Mouse (Mus musculus): ENCODE measurements around the gene Sumf1.
A peak's percentile ranks its signal among the peaks of the same experiment; 100 is the strongest.

Sumf1 gene

DNA sequence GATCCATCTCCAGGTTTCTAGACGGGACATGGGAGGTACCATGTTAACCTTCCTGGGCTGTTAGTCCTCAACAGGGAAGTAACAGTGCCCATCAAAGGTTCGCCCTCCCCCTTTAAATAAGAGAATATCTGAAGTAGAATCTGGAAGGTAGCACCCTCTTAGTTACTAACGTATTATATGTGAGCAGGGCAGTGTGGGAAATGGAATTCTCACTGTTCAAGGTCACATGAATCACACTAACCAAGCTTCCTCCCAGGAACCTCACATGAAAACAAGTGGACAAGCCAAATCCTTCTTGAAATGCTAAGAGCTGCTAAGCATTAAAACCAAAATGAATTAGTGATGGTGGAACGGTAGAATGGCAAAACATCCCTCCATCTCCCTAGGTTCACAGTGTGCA lies 38.7 kb downstream of the Sumf1 start:
- ATAC-seq (ENCODE audit: low TSS enrichment): no peak

DNA sequence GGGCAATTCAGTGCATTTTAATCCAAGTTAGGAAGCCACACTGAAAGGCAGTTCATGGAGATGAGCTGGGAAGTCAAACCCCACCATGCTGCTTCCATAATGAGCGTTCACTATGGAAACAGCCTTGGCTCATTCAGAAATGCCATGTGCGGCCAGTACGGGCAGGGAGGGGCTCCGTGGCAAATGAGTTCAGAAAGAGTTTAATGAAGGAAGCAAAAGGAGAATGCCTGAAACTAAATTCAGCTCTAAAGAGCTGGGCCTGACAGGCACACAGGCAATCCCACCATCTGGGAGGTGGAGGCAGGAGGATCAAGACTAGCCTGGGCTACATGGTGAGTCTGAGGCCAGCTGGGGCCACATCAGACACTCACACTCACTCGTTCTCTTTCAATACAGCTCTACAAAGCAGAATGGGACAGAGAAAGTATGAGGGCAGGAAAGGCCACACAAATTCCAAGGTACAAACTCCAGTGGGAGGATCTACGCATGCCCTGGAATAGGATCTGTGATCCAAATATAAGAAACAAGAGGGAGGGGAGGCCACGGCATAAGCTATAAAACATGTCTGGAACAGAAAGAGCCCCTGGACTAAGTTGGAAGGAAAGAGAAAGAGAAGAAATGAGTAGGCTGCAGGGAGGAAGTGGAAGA lies 39.3 kb downstream of the Sumf1 start:
- ATAC-seq (ENCODE audit: low TSS enrichment): peak; percentile 18; the same call in 1 of the 2 replicates

DNA sequence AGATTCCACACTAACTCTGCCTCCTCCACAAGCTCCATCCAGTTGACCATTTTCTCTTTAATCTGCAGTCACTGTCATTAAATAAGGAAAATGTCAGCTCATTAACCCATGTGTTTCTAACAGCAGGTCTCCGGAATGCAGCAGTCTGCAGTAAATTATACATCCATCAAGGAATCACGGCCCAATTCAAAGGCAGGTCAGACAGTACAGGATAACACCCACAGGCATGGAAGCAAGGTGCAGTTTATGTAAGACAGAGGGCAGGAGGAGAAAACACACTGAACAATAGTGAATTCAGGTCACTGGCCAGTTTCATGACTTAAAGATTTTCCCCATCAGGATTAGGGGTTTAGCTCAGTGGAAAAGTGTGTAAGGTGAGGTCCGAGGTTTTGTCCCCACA lies 40.1 kb downstream of the Sumf1 start:
- ATAC-seq (ENCODE audit: low TSS enrichment): no peak

DNA sequence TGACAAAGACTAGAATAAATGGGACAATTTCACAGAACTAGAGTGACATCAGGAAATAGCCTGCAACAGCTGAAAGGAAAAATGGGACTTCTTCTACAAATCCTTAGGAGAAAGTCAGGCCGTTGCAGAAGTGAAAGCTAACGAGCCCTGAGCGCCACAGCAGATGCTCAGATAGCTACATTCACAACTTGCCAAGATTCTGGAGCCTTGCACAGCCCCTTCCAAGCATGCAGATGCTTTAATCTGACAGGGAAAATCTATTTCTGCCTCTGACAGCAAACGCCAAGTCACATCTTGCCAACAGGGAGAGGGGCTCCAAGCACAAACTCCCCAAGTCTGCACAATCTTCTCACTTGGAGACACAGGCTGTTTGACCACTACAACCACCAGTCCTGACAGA lies 42.6 kb downstream of the Sumf1 start:
- ATAC-seq (ENCODE audit: low TSS enrichment): peak; percentile 90

DNA sequence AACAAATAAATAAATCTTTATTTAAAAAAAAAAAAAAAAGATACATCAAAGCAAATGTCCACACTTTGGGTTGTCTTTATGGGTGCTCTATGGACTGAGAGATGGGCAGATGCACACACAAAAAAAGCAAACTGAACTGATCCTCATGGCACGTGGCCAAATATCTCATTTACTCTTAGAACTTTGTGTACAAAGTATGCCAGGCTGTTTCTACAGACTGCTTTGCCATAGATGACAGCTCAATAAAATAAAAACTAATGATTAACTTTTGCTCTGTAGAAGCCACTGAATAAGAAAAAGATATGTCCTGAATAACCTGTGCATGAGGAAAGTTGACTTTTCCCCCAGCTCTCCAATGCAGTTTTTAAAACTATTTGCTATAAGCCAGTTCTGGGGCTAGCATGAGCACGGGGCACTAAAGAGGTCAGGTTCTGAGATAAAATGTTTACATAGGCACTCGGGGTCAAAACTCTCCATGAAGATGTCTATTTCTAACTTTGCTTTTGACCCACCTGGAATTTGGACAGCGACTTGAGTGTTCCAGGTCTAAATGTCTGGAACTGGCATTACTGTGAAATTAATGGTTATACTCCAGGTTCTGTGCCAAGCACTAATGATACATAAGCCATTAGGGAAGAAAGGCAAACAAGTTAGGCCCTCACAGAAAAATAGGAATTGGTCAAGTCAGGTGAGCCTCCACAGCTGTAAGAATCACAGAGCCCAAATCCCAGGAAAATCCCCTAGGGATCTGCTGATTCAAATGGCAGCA lies 44.5 kb downstream of the Sumf1 start:
- ATAC-seq (ENCODE audit: low TSS enrichment): no peak

DNA sequence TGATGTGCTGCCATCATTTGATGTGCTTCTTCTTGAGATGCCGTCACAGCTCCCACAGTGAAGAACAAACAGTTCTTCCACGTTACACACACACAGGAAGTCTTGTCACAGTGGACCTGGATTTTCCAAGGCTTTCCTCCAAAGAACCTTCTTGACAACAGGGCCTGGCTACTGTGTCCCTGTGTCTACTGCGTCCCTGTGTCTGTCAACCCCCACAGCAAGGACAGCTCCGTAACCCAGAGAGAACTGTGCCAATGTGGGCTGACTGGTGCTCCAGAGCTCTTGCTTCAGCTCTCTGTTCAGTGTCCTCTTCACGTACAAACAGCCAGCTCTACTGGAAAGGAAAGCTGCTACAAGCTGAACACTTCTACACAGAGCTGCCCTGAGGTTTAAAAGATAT lies 48.4 kb downstream of the Sumf1 start:
- ATAC-seq (ENCODE audit: low TSS enrichment): peak; percentile 28; the same call in 1 of the 2 replicates

DNA sequence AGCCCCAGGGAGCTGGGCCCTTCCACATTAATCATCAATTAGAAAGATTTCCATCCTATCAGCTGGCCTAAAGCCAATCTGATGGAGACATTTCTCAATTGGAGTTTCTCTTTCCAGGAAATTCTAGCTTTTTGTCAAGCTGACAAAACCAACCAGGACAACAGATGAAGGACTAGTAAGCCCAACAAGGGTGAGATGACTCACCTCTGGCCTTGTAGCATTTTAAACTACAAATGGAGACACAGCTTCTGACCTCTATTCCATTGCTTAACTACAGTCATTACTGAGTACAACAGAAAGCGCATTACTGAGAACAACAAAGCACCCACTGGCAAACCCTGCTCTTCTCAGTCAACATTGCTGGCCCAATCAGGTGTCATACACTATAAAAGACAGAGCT lies 49.1 kb downstream of the Sumf1 start:
- no peak for ATAC-seq (ENCODE audit: low TSS enrichment)

DNA sequence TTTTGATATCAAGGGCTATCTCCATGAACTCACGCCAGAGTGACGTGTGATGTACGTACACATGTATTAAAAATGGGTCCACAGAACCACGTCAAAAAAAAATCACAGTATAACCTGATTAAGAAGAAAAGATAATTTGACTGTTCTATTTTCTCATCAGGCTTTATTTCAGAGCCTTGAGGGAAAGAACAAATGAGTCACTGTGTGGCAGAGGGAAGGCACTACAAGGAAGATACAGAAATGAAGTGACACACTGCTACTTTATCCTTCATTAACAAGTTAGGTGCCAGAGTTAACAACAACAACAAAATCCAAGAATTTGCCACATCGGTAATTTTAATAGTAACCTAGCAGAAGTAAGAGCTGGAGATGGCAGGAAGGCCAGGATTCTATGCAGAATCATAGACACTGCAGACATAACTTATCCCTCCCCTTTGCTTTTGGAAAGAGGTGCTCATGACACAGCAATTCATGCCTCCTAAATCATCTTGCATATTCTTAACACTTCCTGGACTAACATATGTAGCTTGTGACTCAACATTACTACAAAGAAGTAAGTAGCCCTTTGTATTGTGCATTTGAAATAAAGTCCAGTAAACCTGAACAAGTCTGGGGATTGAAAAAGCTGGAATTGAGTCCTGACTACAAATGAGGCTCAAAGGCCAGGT lies 53.0 kb downstream of the Sumf1 start:
- ATAC-seq (ENCODE audit: low TSS enrichment): peak; percentile 75

DNA sequence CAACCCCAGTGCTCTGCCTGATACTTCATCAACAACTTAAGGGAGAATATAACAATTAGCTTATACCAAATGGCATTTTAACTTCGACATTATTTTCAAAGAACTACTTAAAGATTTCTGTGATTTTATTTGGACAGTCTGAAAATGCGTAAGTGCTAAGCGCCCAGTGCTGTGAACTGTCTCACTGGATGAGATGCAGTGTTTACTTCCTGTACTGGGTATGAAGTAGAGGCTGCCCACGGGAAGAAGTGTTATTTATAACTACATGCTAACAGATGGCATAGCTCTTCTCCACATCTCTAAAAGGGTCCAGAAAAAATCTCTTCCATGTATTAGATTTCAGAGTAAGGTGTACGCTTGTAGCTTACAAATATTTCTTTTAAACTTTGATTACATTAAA lies 54.7 kb downstream of the Sumf1 start:
- peak; percentile 88 for ATAC-seq (ENCODE audit: low TSS enrichment)

DNA sequence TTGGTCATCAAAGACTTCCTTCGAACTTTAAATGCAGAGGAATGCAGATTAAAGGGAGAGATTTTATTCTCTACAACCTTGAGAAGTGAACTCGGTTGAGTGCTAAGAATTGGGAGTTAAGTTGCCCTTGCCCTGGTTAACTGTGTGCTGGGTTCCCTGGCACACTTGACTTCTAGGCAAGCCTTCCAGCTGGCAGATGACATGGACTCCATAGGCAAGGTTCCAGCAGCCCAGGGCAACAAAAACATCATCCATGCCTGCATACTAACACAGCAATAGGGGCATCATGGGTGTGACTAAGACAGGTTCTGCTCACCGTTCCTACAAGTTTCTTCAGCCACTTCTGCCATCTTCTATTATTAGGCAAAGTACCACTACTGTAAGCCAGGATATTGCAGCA lies 58.8 kb downstream of the Sumf1 start:
- ATAC-seq (ENCODE audit: low TSS enrichment): no peak

DNA sequence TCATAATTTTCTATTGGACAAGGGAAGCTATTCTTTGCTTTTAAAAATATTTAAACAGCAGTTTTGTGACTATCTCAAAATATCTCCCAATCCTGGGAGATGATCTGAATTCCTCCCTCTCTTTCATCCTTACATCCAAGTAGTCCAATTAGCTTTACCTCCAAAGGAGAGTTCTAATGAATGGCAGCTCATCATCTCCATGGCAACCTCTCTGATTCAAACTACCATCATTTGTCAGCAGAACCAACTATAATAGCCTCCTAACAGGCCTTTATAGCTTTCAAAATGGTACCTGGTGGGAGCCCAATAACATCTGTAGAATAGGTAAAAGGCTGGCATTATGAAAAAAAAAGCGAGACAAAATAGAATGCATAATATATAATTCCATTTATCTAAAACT lies 59.9 kb downstream of the Sumf1 start:
- ATAC-seq (ENCODE audit: low TSS enrichment): no peak

DNA sequence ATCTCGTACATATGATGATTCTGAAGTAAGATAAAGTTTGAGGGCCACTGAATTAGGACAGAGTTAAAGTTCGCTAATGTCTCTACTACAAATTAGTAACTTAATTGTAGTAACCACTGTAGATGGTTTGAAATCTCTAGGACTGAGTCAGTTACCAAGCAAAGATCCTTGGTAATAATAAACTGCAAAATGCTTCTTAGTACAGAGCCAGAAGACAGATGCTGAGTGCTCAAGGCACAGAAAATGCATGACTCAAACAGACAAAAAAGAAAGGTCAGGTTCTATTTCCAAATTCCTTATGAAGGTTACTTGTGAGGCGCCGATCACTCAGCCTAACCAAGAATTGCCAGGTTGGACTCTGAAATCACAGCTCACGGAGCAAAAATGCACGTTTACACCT lies 67.5 kb downstream of the Sumf1 start:
- peak; percentile 27; the same call in 1 of the 2 replicates for ATAC-seq (ENCODE audit: low TSS enrichment)

DNA sequence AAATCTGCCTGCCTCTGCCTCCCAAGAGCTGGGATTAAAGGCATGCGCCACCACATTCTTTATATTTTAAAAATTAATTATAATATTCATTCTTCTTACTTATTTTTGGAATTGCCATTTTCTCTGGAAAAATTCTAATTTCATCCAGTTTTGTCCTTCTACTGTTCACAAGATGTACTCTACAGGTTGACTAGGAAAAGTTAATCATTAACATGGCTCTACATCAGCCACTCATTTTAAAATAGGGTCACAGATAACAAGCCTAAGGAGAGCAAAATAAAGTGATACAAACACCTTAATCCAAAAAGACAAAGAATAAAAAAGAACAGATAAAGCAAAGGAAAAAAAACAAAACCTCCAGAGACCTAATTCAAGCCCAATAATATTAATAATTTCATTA lies 70.4 kb downstream of the Sumf1 start:
- no peak for ATAC-seq (ENCODE audit: low TSS enrichment)

DNA sequence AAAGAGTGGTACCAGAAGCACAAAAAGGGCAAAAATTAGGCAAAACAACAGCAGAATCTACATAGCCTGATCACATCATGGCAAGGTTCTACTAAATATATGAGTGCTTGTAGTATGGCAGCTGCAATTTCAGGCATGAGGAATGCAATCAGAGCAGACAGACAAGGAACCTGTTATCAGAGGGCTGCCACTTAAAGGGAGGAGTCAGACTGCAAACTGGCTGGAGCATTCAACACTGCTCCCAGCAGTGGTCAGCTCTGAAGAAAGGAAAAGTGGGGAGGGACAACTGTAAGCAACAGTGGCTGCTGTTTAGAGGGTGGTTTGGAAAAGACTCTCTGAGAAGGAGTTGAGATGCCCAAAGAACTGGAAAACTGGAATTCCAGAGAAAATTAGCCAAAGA lies 73.7 kb downstream of the Sumf1 start:
- no peak for ATAC-seq (ENCODE audit: low TSS enrichment)

DNA sequence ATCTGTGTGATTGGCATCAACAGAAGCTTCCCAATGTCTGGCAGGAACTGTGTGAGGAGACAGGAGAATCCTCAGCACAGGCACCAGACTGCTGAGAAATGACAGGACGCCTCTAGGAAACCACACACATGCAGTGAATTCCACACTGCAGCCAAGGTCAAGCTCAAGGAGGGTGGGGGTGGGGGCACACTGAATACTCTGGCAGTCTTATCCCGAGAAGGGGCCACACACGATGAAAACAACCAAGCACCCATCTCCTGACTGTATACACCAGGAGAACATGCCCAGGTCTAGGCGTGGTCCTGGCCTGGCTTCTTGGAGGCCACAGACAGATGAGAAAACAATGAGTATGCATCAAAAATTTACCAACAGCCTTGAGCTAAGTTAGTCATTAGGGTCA lies 75.0 kb downstream of the Sumf1 start:
- peak; percentile 41; the same call in 1 of the 2 replicates for ATAC-seq (ENCODE audit: low TSS enrichment)

DNA sequence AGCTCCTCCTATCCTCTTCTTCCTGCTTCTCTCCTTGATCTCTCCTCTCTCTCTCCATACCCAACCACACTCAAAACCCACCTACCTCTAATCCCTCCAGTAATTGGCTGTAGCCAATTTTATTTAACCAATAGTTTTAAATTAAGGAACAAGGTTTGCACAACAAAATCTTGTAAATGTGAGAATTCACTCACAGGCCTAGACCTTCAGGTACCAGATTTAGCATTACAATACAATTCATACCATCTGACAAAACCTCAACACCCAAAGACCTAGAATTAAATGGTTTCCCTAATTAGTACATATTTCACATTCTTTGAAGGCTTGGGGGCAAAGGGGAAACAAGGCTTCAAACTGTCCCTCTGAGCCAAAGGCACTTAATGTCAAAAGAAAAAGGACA lies 78.0 kb downstream of the Sumf1 start:
- ATAC-seq (ENCODE audit: low TSS enrichment): no peak

DNA sequence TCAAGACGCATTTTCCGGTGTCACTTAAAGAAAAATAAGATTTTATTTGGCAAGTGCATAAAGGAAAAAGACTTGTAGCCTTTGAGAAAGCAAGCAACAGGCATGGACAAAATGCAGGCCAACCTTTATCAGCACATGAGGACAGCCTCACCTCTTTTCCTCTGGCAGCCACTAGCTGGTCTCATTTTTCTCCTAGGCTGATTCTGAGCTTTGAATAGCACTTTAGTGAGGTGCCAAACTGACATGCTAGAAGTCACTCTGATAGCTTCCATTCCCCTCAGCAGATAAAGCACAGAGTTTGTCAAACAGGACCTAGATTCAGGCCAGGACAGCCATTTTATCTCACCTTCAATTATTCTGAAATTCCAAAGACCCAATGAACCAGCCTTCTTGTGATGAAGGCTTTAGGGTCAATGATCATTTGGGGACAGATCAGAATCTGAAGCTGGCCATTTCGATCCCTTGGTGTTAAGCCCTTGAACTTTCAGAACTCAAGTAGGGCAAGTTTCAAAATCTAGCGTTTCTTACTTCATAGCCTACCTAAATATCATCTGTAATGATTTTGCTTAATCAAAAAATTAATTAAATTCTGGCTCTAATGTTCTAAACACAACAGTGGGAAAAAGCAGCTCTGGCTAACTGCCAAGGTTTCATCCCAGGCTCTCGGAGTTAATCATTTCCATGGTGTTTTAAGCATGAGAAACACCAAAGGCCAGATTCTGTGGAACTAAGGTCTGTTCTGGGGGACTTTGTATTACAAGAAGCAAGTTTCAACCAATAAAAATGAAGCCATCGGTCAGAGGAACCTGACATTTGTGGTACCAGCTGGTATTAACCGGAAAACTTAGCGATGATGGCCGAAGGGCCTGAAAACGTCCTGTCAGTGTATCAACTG lies 83.2 kb downstream of the Sumf1 start:
- no peak for ATAC-seq (ENCODE audit: low TSS enrichment)

DNA sequence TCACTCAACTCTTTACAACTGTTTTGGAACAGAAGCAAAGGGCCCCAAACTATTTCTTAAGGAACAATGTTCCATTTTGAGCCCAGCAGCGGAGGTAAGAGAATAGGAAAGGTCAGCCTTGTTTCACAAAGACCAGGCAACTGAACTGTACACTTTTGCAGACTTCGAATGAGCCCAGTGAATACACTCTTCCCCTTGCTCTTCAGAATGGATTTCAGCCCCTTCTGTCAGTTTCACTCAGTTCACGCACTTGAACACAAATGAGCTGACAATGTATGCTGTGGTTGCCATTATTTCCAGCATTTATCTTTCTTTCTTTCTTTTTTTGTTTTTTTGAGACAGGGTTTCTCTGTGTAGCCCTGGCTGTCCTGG lies 86.5 kb downstream of the Sumf1 start:
- peak; percentile 23; the same call in 1 of the 2 replicates for ATAC-seq (ENCODE audit: low TSS enrichment)

DNA sequence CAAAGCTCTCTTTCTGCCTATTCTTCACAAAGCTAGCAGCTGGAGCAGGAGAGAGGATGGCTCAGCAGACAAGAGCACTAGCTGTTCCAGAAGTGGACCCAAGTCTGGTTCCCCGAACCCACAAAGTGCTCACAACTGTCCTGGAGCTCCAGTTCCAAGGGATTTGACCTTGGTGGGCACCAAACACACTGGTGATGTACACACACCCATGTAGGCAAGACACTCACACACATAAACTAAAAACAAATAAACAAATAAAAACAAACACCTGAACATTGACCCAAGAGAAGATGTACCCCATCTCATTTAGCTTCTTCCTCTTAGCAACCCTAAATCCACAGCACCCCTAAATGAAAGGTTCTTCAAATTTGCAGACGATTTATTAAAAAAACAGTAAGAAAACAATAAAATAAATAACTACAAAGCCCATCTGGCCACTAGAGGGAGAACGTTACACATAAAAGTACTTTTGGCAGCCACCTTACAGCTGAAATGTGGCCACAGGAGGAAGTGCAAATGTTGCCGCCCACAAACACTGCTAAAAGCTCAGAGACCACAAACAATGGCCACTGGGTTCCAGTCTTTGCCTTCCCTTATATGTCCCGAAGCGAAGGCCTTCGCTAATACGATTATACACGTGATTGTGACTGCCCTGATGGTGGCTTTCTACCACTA lies 87.1 kb downstream of the Sumf1 start:
- peak; percentile 82 for ATAC-seq (ENCODE audit: low TSS enrichment)

DNA sequence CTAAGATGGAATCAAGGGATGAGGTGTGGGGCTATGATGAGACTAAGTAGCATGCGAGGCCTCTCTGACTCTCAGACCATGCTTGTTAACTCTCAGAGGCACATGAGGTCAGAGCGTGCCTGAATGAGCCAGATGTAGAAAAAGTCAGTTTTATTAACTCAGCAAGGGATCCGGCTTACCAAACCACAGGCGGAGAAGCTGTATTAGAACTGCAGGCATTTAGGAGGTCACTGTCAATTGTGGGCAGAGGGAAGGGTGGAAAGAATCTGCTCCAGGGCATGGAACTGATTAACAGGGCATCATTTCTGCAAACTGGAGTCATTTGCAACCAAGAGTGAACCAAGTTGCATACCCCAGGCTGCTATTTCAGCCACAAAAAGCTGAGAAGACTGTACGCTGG lies 89.9 kb downstream of the Sumf1 start:
- ATAC-seq (ENCODE audit: low TSS enrichment): no peak

DNA sequence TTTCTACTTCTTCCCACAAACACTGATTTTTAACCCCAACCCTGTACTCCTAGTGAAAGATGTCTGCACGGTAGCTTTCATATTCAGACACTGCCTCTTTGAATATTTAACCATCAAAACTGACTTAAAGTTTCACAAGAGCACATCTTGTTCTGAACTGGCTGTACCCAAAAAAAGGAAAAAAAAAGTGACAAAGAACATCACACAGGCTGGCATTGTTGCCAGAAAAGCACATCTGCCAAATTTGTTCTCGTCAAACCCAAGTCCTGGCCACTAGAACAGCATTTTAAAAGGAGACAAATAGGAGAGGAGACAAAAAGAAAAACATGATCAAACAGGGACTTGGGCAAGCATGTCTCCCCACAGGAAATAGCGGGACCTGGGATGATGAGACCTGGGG lies 91.9 kb downstream of the Sumf1 start:
- ATAC-seq (ENCODE audit: low TSS enrichment): peak; percentile 20; the same call in 1 of the 2 replicates

Data from frontal cortex, adult (tissue).